Mouse (Mus musculus) central nervous system, embryonic 18 days (tissue): ENCODE measurements around the gene Reep3. TPM values are rescaled to one million over a fixed set of nuclear protein-coding genes. Genes with fewer than 3 reads are reported as not detected.

Experiments
- polyA plus RNA-seq: library from polyadenylated mRNA; depleted of rRNA; stranded (reverse); fragments of >200 nt; gene quantifications from 2 replicates; pipeline ENCODE4 v1.2.3, GENCODE M21; 2012; rRNA removed

Gene Reep3
- polyA plus RNA-seq = 22.5 and 23.4 TPM in 2 replicates

DNA sequence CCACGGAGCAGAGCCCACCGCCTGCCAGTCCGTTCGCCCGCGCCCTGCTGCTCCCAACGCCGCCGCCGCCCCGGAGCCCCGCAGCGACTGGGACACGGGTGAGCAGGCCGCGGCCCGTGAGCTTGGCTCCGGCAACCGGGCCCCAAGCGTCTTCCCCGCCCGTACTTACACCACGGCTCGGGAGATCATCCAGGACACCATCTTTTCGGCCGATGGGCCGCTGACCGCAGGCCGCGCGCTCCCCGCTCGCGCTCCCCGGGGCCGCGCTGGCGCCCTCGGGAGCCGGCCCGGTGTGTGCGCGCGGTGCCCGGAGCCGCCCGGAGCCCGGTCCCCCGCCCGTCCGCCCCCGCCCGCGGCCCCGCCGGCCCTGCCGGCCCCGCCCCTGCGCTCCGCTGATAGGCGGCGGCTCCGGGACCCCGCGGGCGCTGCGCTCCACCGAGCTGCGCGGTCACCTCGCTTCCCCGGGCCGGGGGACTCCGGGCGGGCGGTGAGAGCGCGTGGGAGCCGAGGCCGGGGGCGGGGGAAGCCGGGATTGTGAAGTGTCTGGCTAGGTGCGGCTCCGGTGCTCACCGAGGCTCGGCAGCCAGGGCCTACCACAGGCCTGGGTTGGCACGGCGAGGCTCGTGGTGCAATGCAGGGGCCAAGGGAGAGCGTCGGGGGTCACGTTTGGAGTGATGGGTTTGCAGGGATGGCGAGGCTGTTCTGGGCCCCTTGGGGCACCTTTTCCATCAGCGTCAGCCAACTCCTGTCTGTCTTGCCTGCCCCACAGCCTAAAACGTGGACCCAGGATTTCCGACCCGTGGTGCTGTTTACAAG is at the start of gene Reep3:
TSS of gene Reep3 (minus strand) at position 325 of the 816 bp plus-strand sequence.

DNA sequence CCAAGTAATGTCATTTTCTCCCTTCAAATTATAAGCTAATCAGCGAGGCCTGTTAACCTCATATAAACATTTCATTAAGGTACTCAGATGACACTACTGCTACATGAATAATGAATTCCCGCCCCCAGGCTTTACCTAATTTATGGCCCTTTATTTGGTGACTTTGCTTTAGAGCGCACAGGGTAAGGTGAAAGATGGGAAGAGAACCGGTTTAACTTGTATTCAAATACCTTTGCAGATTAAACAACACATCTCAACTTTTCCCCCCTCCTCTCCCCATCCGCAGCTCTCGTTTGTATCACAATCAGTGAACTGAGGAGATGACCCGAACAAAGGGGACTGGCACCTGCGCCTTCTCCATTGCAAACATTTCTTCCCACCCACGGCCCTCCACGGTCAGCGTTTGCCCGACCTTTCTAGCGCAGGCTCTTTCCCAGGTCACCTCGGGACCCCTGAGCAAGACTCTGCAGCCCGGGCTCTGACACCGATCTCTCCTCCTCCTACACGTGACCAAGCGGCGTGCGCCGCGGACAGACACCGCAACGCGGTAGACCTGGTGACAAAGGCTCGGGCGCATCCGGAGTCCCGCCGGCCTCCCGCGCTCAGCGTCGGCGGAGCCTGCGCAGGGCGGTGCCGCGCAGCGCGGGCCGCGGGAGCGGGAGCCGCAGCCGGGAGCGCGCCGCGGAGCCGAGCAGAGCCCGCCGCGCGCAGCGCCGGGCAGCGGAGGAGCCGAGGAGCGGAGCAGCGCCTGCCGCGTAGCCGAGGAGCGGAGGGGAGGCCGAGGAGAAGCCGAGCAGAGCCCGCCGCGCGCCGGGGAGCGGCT is 736 bp downstream of the Reep3 start, which contains the start of gene Jmjd1c:
TSS of gene Jmjd1c (plus strand) at position 328 of the 823 bp plus-strand sequence.

Other genes with a start within 250 kb of the Reep3 start
- gene Jmjd1c, start 820 bp downstream of the Reep3 start, polyA plus RNA-seq = 38.4 and 38.6 TPM in 2 replicates
- 17.9 and 18.4 TPM in 2 replicates for gene Nrbf2, start 188.4 kb upstream of the Reep3 start, polyA plus RNA-seq